Mouse (Mus musculus): ENCODE data around the gene Noc2l.

Noc2l gene

DNA sequence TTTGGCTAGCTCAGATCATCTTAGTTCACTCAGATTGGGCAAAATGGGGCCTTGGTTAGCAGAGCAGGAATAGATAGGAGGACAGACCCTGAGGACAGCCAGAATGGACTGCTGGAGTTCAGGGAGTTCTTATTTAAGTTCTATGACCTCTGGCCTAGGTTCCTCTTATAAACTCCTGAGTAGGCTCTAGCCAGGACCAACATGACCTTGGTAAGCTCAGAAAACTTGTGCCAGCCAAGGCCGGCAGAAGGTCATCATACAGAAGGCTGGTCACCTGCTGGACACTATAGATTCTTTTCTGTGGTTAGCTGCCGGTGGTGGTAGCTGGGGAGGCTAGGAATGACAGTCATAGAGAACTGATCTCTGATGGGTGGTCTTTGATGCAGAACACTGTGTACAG lies 19.6 kb upstream of the Noc2l start:
- DNase-seq (ENCODE audit: low spot score), result no peak

- DNase-seq (ENCODE audit: low spot score), result no peak
Measured at GRCm38 (mm10) chr4:156217022-156217669, 18.7 kb upstream of the Noc2l start.

DNA sequence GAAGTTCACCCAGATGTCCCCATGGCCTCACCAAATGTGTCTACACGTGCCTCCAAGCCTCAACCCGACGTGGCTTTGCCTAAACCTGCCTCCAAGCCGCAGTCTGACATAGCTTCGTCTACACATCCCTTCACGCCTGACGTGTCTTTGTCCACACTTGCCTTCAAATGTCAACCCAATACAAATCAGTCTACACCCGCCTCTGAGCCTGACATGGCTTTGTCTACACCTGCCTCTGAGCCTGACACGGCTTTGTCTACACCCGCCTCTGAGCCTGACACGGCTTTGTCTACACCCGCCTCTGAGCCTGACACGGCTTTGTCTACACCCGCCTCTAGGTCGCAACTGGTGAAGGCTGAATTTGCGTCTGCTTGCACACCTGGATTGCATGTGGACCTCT lies 18.0 kb upstream of the Noc2l start:
- DNase-seq (ENCODE audit: low spot score), result no peak

DNA sequence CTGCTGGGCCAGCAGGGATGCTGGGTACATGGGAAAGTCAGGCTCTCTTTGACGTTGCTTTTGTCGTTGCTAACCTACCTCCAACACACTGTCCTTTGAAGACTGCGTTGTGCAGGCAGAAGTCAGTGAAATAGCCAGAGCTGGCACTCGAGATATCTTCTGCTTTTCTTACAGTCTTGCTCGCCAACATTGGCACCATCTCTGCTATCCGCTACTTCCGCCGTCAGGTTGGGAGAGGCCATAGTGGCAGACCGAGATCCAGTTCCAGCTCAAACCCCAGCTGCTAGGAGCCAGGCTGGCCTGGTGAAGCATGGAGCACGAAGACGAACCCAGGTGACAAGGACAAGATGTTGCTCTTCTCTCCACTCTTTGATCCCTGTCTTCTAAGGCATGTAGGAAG lies 15.9 kb upstream of the Noc2l start:
- no peak for DNase-seq (ENCODE audit: low spot score)

GRCm38 (mm10) chr4:156224276-156224675 lies 11.5 kb upstream of the Noc2l start:
- no peak for DNase-seq (ENCODE audit: low spot score)

GRCm38 (mm10) chr4:156227752-156228392 lies 7.9 kb upstream of the Noc2l start:
- no peak for DNase-seq (ENCODE audit: low spot score)

- no peak for DNase-seq (ENCODE audit: low spot score)
Measured at GRCm38 (mm10) chr4:156228393-156229024, 7.3 kb upstream of the Noc2l start.

DNA sequence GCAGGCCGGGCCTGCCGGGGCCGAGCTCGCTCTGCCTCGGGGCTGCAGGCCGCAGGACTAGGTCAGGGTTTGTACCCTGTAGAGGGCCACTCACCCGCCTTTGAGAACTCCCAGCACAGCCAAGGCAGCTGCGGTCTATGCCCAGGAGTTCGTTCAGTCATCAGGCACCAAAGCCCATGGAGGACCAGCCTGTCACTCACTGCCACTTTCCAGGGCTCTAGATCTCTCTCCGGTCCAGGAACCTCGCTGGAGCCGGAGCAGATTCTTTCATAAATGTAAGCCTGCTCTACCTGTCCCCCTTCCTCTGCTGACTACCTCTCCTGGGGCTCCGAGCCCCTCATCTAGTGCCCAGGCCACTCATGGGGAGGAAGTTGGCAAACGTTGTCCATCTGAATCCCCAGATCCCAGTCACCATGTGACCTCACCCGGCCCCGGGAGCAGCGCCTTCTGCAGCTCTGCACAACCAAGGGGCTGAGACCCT lies 1.7 kb upstream of the Noc2l start:
- peak; percentile 54 for DNase-seq (ENCODE audit: low spot score)

DNA sequence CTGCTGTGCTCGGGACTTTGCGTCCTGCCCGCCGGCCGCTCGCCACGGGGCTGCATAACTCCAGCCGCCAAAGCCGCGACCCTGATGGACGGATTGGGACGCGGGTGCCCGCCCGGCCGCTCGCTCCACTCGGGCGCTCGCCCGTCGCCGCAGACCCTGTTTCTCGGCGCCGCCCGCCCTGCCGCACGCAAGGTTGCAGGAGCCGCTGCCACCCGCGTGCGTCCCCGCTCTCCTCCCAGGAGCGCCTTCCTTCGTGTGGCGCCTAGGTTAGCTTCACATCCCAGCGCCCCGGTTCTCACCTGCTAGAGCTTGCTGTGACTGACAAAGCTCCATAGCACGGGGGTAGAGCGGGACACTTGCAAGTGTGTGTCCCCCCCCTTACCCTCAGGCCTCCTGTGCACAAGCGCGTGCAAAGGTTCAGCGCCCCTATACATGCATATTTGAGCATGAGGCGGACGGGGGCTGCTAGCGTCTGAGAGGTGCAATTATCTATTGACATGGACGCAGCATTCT lies 1.1 kb upstream of the Noc2l start, which contains the start of gene Plekhn1:
Gene Plekhn1, minus strand, starts transcription at position 157 of the 513 bp plus-strand sequence.
- peak; percentile 79 for DNase-seq (ENCODE audit: low spot score)

- peak; percentile 74 for DNase-seq (ENCODE audit: low spot score)
Measured at GRCm38 (mm10) chr4:156235360-156235770, 445 bp upstream of the Noc2l start.

DNA sequence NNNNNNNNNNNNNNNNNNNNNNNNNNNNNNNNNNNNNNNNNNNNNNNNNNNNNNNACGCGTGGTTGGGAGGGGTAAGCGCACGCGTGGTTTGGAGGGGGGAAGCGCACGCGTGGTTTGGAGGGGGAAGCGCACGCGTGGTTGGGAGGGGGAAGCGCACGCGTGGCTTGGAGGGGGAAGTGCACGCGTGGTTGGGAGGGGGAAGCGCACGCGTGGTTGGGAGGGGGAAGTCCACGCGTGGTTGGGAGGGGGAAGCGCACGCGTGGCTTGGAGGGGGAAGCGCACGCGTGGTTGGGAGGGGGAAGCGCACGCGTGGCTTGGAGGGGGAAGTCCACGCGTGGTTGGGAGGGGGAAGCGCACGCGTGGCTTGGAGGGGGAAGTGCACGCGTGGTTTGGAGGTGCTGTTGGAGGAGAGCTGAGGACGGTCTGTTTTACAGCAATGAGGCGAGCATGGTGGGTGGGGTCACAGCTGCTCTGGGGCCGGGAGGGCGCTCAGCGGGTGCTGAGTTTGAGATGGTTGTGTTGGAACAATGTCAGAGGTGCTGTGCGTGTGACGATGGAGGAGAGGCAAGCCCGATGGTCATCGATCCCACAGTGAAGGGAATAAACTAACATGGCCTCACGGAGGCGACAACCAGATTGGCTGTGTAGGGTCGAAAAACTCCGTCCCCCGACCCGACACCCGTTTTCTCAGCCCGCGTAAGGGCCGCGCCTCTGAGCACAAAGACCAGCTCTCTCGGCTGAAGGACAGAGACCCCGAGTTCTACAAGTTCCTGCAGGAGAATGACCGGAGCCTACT lies 1.0 kb downstream of the Noc2l start:
- DNase-seq (ENCODE audit: low spot score), result no peak

DNA sequence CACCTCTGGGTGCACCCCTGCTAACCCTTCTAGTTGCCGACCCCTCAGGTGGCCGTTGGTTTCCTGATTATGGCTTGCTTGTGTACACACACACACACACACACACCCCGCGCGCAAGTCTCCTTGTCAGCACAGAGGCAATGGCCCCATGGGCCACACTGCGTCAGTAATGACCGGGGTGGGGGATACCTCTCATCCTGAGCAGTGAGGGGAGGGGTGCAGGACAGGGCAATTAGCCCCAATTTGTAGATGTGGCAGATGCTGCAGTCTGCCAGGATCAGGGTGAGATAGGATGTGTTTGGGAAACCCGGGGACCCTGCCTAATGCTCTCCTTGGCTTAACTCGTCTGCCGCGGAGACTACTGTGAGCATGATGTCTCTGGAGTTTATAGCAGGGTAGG lies 13.8 kb downstream of the Noc2l start:
- DNase-seq (ENCODE audit: low spot score), result no peak

- DNase-seq (ENCODE audit: low spot score), result peak; percentile 53
Measured at GRCm38 (mm10) chr4:156251081-156251480, 15.3 kb downstream of the Noc2l start.

GRCm38 (mm10) chr4:156252140-156252539 lies 16.3 kb downstream of the Noc2l start:
- DNase-seq (ENCODE audit: low spot score), result no peak

DNA sequence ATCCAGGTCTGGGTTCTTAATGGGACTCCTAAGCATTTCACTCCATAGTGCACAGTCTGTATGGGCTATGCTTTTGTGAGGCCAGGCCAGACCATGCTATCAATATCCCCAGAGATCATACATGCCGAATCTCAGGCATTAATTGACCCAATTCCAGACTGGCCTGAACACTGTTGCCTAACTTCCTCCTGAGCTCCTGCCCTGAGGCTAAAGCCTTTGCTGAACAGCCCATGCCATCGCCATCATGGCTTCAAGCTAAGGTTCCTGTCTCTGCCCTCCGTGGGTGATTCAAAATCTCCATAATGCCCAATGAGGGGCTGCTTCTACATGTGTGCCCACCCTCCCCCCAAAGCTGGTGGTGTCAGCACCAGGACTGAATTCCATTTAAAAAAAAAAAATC lies 16.8 kb downstream of the Noc2l start:
- no peak for DNase-seq (ENCODE audit: low spot score)

- no peak for DNase-seq (ENCODE audit: low spot score)
Measured at GRCm38 (mm10) chr4:156253043-156253442, 17.2 kb downstream of the Noc2l start.

DNA sequence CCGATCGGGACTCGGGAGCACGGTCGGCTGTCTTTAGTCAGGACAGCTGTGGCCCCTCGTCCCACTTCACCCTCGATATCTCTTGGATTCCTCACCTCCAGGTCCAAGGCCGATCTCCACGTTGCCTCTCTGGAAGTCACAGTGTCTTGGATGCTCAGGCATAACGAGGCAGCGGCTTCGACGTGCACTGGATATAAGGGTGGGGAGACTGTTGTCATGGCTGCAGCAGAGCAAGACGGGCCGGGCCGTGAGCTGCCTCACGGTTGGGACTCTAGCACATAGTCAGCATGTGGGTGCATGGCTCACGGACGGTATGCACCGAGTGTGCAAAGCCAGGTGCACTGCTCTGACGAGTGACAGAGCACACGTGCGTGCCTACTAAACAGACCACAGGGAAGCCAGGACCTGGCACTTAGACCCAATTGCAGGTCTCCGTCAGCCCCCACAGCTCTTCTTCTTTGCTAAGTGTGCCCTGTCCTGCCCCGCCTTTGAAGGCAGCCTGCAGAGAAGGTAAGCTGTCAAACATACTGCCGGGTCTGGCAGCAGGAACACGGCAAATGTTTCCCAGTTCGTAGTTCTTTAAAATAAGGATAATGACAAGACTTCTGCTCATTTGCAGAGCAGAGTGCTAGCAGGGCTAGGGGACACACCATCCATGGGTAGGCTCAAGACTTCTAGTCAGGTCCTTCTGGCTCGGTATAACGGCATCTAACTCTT lies 18.7 kb downstream of the Noc2l start:
- no peak for DNase-seq (ENCODE audit: low spot score)

DNA sequence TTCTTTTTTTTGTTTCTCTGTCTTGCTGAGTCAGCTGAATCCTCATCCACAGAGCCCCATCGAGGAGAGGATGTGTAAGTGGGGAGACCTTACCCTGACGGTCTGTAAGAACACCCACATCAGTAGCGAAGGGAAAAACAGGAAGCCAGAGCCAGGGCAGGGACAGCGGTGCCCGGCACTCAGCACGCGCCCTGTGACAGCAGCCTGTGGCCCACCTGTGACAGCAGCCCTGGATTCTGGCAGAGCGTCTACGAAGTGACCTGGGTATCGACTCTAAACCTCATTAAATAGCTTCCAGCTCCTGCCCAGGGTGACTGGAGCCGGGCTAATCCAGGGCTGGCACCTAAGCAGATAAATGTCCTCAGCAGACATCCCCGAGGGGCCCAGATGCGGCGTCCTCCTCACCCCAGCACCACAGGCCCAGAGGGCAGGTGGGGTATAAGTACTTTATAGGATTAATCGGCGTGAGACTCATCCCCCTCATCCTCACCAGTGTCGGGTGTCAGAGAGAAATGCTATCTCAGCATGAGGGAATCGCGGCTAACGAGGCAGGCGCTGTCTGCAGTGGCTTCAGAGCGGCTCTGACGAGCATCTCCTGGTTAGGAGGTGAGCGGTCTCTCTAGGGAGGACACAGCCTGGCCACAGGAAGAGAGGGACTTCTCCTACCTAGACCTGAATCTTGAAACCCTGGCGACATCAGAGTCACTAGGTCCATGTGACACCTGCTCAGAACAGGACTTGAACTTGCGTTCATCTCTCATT lies 19.4 kb downstream of the Noc2l start, which contains the start of gene Samd11:
Gene Samd11, minus strand, starts transcription at position 580 of the 762 bp plus-strand sequence.
- DNase-seq (ENCODE audit: low spot score), result peak; percentile 45

Measured in retina, embryonic 14.5 days (tissue).